Comparison of ENCODE assay signal across 10 mouse cellular contexts in genomic region chr1:134645408-134646200, GRCm38 (mm10). TPM values are rescaled to one million over a fixed set of nuclear protein-coding genes. Genes with fewer than 3 reads are reported as not detected.
DNase-seq lines count a peak whose midpoint lies in the region; ATAC-seq lines count a peak whose summit lies in the region.
"Had no signal": no experiment of that assay in that cellular context is flagged by ENCODE, and none has a peak within 500 bp of the region (broad histone marks: within the 10 kb centered on the region; RNA-seq: fewer than 3 reads in every experiment).

No protein-coding gene starts in this region.

- H3K36me3 ChIP-seq in heart, embryonic 11.5 days (ENCODE audit: control insufficient read depth, insufficient read depth, low read length): no peaks in the 10 kb centered on the region
- H3K36me3 ChIP-seq in hindbrain, embryonic 10.5 days: no peaks in the 10 kb centered on the region
- H3K36me3 ChIP-seq in midbrain, embryonic 11.5 days (ENCODE audit: control insufficient read depth, insufficient read depth, low read length): no peaks in the 10 kb centered on the region

- WGBS in heart, embryonic 11.5 days (ENCODE audit: insufficient replicate concordance): 14% methylated on average over 16 of the region's 16 CpGs
- WGBS in hindbrain, embryonic 10.5 days: 15% methylated on average over 16 of the region's 16 CpGs
- WGBS in midbrain, embryonic 11.5 days: 19% methylated on average over 16 of the region's 16 CpGs

- H3K4me3 ChIP-seq in heart, embryonic 11.5 days (ENCODE audit: low read depth, low read length): peak overlapping the region; percentile 55
- 0 out of 2 replicates have a peak overlapping the region, but pooled peaks have one; percentile 52 for H3K4me3 ChIP-seq in brown adipose tissue, adult 24 weeks (ENCODE audit: insufficient read depth, low read depth, low read length)
- peak overlapping the region; percentile 54 for H3K4me3 ChIP-seq in hindbrain, embryonic 10.5 days
- peak overlapping the region; percentile 46 for H3K4me3 ChIP-seq in midbrain, embryonic 11.5 days (ENCODE audit: low read depth, low read length)

- no peak overlapping the region for H3K27ac ChIP-seq in heart, embryonic 11.5 days (ENCODE audit: low read depth, low read length)
- H3K27ac ChIP-seq in brown adipose tissue, adult 24 weeks (replicated peaks; ENCODE audit: low read depth, low read length): no peak overlapping the region
- no peak overlapping the region for H3K27ac ChIP-seq in hindbrain, embryonic 10.5 days
- H3K27ac ChIP-seq in midbrain, embryonic 11.5 days (ENCODE audit: low read depth, low read length): no peak overlapping the region
- H3K27ac ChIP-seq: macrophage had no signal

- no peak for DNase-seq in heart, postnatal 4 days
- no peak for DNase-seq in hindbrain, embryonic 10.5 days (ENCODE audit: low spot score)
- no peak for DNase-seq in midbrain, embryonic 11.5 days (ENCODE audit: low spot score, missing footprints)
- no peak for DNase-seq in ovary, postnatal 36 days (ENCODE audit: low spot score)
- DNase-seq in adrenal gland, adult (ENCODE audit: inconsistent age in 2 of 2, low spot score in 1 of 2): no peak
- no peak for DNase-seq in gastrocnemius, postnatal 25 days

- H3K4me2 ChIP-seq in heart, embryonic 11.5 days: peak overlapping the region; percentile 90
- H3K4me2 ChIP-seq in midbrain, embryonic 11.5 days: peak overlapping the region; percentile 71

- H3K9ac ChIP-seq in heart, embryonic 11.5 days (ENCODE audit: low read depth, low read length): no peak overlapping the region
- no peak overlapping the region for H3K9ac ChIP-seq in midbrain, embryonic 11.5 days (ENCODE audit: low read length)

- H3K9me3 ChIP-seq in heart, embryonic 11.5 days (replicated peaks; ENCODE audit: control insufficient read depth, low read length): no peaks in the 10 kb centered on the region
- no peaks in the 10 kb centered on the region for H3K9me3 ChIP-seq in hindbrain, embryonic 10.5 days
- H3K9me3 ChIP-seq in midbrain, embryonic 11.5 days (ENCODE audit: control insufficient read depth, low read length): no peaks in the 10 kb centered on the region

- H3K27me3 ChIP-seq in heart, embryonic 11.5 days (ENCODE audit: control insufficient read depth, insufficient read depth, low read length): peaks cover 81% of the 10 kb centered on the region
- H3K27me3 ChIP-seq in hindbrain, embryonic 10.5 days (ENCODE audit: insufficient read depth, poor library complexity, severe bottlenecking): peaks cover 78% of the 10 kb centered on the region
- peaks cover 48% of the 10 kb centered on the region for H3K27me3 ChIP-seq in midbrain, embryonic 11.5 days (ENCODE audit: control insufficient read depth, insufficient read depth, low read length)

- peaks cover 8% of the 10 kb centered on the region; the same call in 1 of the 2 replicates for H3K4me1 ChIP-seq in heart, embryonic 11.5 days (ENCODE audit: control insufficient read depth, insufficient read depth, low read length)
- H3K4me1 ChIP-seq in brown adipose tissue, adult 24 weeks (ENCODE audit: control insufficient read depth, insufficient read depth, insufficient read length, low read length): 0 out of 2 replicates have a peak, but pooled peaks cover 2% of the 10 kb centered on the region
- peaks cover 44% of the 10 kb centered on the region for H3K4me1 ChIP-seq in hindbrain, embryonic 10.5 days (replicated peaks)
- peaks cover 8% of the 10 kb centered on the region for H3K4me1 ChIP-seq in midbrain, embryonic 11.5 days (ENCODE audit: control insufficient read depth, insufficient read depth, low read length)

- no peak for ATAC-seq in heart, embryonic 11.5 days (replicated peaks; ENCODE audit: insufficient number of reproducible peaks, low FRiP score, low TSS enrichment)
- ATAC-seq in midbrain, embryonic 11.5 days (ENCODE audit: low FRiP score): no peak

RNA-seq across cellular contexts. Expression of gene Syt2, which starts 0.9 kb away (rescaled TPM):
- polyA plus RNA-seq in heart, embryonic 11.5 days (2014; fragmentation: Nextera tagmentation; extraction: Ambion mirVana): 0.37 and 0.79 TPM in 2 replicates
- under 1 TPM in 1 of 2 experiments, not detected in 1; 0.05 TPM for total RNA-seq in heart, postnatal 4 days (2021)
- not detected in 2 replicates for polyA plus RNA-seq in brown adipose tissue, adult 24 weeks (2012; ENCODE audit: insufficient read depth, insufficient read length, missing spikeins)
- polyA plus RNA-seq in hindbrain, embryonic 10.5 days (2016; fragmentation: Nextera tagmentation; extraction: Ambion mirVana): 4.8 and 4.9 TPM in 2 replicates
- 1.6 and 2.0 TPM in 2 replicates for polyA plus RNA-seq in midbrain, embryonic 11.5 days (2014; fragmentation: Nextera tagmentation; extraction: Ambion mirVana)
- under 1 TPM in 1 of 2 experiments, not detected in 1; 0.05 TPM for total RNA-seq in gastrocnemius, postnatal 25 days (2021)
- total RNA-seq: gastrocnemius, adult 18-20 months had no signal
- polyA plus RNA-seq: macrophage had no signal
